Mouse (Mus musculus): ENCODE data around the gene Ddost.

DNA sequence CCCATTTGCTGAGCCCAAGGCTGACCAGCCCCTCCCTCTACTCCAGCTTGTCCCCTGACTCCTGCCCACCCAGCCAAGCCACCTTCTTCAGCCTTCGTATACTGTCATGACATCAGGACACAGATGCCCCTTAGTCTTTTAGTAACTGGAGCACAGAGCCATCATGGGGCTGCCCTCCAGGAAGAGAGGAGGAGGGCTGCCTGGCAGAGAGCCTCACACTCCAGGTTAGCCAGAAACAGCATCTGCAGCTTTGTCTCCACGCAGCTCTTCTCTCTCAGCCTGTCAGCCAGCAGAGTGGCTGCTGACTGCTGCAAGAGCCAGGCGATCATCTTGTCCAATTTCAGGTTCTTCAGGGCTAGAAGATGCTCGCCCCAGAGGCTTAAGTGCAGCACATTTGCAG lies 9.3 kb downstream of the Ddost start:
- TF ChIP-seq CTCF (IDR thresholded peaks at IDR 0.05; ENCODE audit: borderline replicate concordance, insufficient read depth, low read length) = no peak
- TF ChIP-seq POLR2A (IDR thresholded peaks at IDR 0.05; ENCODE audit: low read depth, low read length) = no peak

Data from embryonic fibroblast, embryonic 13.5 days (primary cell).